Mouse (Mus musculus) fat pad, adult 2 months (tissue): ENCODE data around the gene Tmem179b.

Source experiments
- DNase-seq: peaks from one replicate; pipeline ENCODE4 v3.0.0-alpha.2; 2011; ENCODE audit warnings: low read depth, low spot score; ENCODE audit errors: extremely low read depth

Tmem179b gene

GRCm38 (mm10) chr19:8786008-8786781, 11.9 kb upstream of the Tmem179b start, which contains the start of gene Taf6l:
Gene Taf6l, minus strand, starts transcription at chr19:8786417.
- peak; percentile 87 for DNase-seq

DNA sequence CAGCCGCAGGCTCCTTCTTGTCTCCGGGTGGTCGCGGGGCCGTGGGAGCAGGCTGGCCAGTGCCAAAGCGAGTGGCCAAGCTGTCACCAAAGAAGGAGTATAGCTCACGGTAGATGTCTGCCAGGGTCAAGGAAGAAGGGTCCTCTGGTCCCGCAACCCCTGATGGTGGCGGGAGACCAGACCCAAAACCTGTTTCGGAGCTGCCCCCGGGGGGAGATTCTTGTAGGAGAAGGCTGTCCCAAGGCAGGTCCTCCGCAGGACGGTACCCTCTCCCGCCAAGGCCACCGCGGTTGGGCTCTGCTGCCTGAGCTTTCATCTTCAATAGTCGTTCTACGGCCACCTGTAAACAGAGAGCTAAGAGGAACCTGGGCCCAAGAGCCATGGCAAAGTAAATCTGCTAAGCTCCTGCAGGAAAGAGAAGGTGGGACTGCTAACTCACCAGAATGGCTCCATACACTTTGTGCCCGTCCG, 719 bp upstream of the Tmem179b start:
- DNase-seq = no peak

- DNase-seq = no peak
Observed at GRCm38 (mm10) chr19:8773409-8773808, 858 bp downstream of the Tmem179b start.

DNA sequence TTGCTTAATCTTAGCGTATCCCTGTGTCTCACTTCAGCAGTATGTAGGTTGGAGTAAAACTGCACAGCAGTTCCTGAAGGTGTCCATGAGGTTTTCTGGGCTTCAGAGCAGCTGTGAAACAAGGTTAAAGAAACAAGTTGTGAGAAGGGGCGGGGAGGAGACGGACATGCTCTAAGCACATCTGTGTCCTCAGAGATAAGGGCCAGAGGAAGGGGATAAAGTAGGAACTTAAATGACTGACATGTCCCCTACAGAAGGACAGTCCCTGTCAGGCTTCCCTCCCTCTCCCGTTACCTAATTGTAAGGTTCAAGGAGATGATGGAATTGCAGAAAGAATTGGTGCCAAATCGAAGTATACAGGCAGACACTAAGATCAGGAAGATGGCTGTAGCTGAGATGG, 1.3 kb downstream of the Tmem179b start:
- DNase-seq = no peak

DNA sequence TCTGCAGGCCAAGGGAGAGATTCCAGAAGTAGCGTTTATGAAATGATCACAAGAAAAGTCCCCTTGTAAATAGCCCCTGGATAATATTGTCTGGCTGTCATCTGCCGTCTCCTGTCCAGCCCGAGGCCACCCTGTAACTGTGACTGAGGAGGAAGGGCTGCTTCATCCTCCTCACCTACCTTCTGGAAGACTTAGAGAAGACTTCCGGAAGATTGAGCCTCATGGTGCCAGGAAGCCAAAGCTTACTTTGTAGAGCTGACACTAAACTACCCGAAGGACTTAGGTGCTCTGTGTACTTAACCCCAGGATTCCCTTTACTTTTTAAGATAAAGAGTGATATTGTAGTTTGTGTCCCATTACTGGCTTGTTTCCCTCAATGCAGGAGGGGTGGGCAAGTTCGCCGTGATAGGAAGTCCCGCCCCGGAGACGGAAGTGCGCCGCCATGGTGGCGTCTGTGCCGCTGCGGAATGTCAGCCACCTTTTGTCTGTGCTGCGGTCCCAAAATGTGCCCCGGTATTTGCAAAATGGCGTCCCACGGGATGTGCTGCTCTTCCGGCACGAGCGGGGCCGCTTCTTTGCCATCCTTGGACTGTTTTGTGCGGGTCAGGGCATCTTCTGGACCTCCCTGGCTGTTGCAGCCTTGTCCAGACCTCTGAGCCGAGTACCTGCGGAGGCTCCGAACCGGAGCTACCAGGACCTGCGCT, 3.5 kb downstream of the Tmem179b start, which contains the start of gene Tmem223:
Tmem223 (plus strand) TSS at position 430 of the 704 bp plus-strand sequence.
- no peak for DNase-seq

DNA sequence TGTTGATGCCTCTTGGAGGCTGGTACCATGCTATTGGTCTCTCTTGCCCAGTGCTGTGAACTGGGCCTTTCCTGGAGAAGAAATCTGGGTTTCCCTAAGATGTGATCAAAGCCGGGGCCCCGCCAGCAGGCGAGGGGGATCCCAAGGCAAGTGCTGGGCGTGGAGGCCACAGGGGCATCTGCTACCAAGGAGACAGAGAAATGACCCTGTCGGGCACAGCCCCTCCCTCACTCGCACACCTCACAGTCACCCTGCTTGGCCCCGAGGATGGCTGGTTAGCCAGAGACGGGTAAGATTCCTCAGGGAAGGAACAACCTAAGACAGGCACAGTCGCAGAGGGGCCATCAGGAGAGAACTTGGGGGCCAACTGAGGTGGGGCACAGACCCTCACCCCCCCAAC, 8.7 kb downstream of the Tmem179b start:
- DNase-seq = no peak

DNA sequence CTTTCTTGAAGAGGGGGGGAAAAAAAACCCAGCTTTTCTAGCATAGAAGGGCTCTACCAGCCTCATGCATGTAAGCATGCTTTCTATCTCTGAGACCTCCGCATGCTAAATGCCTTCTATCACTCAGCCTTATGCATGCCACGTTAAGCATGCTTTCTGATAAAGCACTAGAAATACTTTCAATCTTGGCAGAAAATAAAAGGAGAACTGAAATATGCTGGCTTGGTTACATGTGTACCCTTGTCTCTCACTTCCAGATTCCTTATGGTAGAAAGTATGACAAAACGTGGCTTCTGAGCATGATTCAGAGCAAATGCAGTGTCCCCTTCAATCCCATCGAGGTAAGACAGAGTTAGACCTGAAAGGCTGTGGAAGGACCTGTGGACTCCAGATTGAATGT, 11.0 kb downstream of the Tmem179b start:
- DNase-seq = no peak

GRCm38 (mm10) chr19:8760757-8761156, 13.5 kb downstream of the Tmem179b start:
- DNase-seq = no peak

GRCm38 (mm10) chr19:8758899-8759298, 15.4 kb downstream of the Tmem179b start:
- no peak for DNase-seq

DNA sequence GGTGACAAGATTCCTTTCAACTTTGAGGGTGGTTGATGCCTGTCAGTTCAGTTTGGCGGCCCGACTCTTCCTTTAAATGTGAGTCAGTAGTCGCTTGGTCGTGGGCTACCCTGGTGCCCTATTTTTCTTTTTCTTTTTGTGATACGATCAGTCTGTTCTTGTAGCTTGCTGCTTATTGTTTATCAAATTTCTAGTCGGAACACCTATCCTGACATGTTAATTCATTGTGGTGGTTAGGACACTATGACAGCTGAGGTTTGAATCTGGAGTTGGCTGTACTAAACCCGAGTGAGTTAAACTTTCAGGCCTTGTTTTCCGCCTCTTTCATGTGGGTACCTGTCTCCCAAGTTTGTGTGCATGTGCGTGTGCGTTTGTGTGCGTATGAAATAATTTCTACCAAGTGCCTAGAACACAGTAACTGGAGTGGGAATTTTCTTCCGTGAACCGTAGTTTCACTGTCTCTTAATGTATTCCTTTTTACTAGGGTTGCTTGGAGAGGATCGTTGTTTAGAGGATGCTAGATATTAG, 16.7 kb downstream of the Tmem179b start:
- DNase-seq = no peak

- no peak for DNase-seq
Observed at GRCm38 (mm10) chr19:8756635-8757387, 17.5 kb downstream of the Tmem179b start, which contains the start of gene Nxf1. Gene Nxf1, plus strand, starts transcription at chr19:8757073.

GRCm38 (mm10) chr19:8755652-8756051, 18.6 kb downstream of the Tmem179b start:
- DNase-seq = no peak

DNA sequence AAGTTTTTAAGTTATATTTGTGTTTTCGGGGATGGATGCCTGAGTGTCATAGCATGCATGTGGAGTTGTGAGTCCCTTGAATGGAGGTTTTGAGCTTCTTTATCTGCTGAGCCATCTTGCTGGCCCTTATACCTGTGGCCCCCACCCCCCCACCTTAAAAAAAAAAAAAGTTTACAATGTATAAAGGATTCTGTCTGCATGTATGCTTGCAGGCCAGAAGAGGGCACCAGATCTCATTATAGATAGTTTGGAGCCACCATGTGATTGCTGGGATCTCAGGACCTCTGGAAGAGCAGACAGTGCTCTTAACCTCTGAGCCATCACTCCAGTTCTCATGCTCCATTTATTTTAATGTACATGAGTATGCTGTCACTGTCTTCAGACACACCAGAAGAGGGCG, 26.9 kb downstream of the Tmem179b start:
- no peak for DNase-seq

DNA sequence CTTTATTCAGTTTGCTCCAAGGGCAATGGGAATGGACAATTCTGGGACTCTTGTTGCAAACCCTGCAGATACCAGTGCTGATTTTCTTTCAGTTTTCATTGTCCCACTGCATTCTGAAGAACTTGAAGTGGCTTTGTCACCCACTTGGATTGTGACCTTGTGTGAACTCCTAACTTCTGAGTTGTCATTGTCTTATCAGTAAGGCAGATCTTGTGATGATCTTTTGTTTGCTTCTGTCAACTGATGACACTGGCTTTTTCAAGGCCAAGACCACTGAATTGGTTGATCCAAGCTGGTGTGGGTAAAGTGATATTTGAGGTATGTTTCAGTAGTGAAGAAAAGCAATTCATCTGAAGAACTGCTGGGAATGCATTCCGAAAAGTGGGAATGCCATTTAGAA, 28.9 kb downstream of the Tmem179b start:
- DNase-seq = no peak

DNA sequence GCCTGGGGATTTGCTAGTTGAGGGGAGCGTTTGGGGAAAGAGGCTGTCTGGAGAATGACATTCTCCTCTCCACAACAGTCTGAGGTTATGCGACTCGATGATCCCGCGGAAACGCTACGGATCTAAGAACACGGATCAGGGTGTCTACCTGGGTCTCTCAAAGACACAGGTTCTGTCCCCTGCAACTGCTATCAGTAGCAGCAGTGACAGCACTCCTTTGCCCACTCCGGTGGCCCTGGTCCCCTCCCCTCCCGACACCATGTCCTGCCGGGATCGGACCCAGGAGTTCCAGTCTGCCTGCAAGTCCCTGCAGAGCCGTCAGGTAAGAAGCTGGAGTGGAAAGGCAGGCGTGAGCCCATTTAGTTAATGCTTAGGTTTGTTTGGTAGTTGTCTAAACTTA, 32.1 kb downstream of the Tmem179b start:
- no peak for DNase-seq

- peak; percentile 90 for DNase-seq
Observed at GRCm38 (mm10) chr19:8741243-8741869, 32.9 kb downstream of the Tmem179b start, which contains the start of gene Stx5a. Gene Stx5a, plus strand, starts transcription at chr19:8741413.

GRCm38 (mm10) chr19:8740603-8741002, 33.7 kb downstream of the Tmem179b start, which contains the start of gene 1700092M07Rik:
Gene 1700092M07Rik, plus strand, starts transcription at chr19:8740718.
- DNase-seq = no peak

GRCm38 (mm10) chr19:8739646-8740045, 34.6 kb downstream of the Tmem179b start:
- no peak for DNase-seq

GRCm38 (mm10) chr19:8738911-8739310, 35.4 kb downstream of the Tmem179b start:
- no peak for DNase-seq

DNA sequence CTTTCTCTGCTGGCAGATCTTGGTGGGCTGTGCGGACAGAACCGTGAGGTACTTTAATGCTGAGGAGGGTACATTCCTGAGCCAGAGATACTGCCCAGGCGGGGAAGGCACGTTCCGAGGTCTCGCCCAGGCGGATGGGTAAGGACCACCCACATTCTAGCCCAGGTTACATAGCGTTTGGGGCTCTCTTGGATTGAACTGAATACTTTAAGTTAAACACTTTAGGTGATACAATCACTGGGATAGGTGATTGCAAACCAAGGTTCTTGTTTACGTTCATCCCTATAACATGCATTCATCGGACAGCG, 38.2 kb downstream of the Tmem179b start:
- no peak for DNase-seq
